12 mouse cellular contexts compared by ENCODE assay signal in genomic region chr17:30498779-30499178, GRCm38 (mm10).
DNase-seq lines count a peak whose midpoint lies in the region; ATAC-seq lines count a peak whose summit lies in the region.
"Had no signal": no experiment of that assay in that cellular context is flagged by ENCODE, and none has a peak within 500 bp of the region (broad histone marks: within the 10 kb centered on the region; RNA-seq: fewer than 3 reads in every experiment).

No protein-coding gene starts in this region.

- H3K27me3 ChIP-seq in forebrain, embryonic 12.5 days = no peaks in the 10 kb centered on the region
- no peaks in the 10 kb centered on the region for H3K27me3 ChIP-seq in forebrain, embryonic 16.5 days (replicated peaks; ENCODE audit: control insufficient read depth, insufficient read depth, low read length)
- no peaks in the 10 kb centered on the region for H3K27me3 ChIP-seq in heart, embryonic 13.5 days (replicated peaks)
- no peaks in the 10 kb centered on the region for H3K27me3 ChIP-seq in midbrain, embryonic 10.5 days (ENCODE audit: low read depth, poor library complexity, severe bottlenecking)
- H3K27me3 ChIP-seq in midbrain, embryonic 11.5 days (ENCODE audit: control insufficient read depth, insufficient read depth, low read length) = no peaks in the 10 kb centered on the region
- no peaks in the 10 kb centered on the region for H3K27me3 ChIP-seq in neural tube, embryonic 15.5 days (replicated peaks)
- H3K27me3 ChIP-seq: embryonic facial prominence, embryonic 12.5 days; liver, embryonic 15.5 days had no signal

- no peak for DNase-seq in heart, postnatal 4 days
- DNase-seq in midbrain, embryonic 10.5 days (ENCODE audit: low spot score) = no peak
- no peak for DNase-seq in midbrain, embryonic 11.5 days (ENCODE audit: low spot score, missing footprints)
- DNase-seq in layer of hippocampus, adult 9-11 months = no peak
- DNase-seq: cerebellum, adult 9-10 months; thymus, adult 18-20 months had no signal

- no peak overlapping the region for H3K4me2 ChIP-seq in forebrain, embryonic 12.5 days
- H3K4me2 ChIP-seq in forebrain, embryonic 16.5 days (ENCODE audit: low read length) = no peak overlapping the region
- H3K4me2 ChIP-seq in heart, embryonic 13.5 days = no peak overlapping the region
- H3K4me2 ChIP-seq in midbrain, embryonic 11.5 days = no peak overlapping the region
- H3K4me2 ChIP-seq in neural tube, embryonic 15.5 days = no peak overlapping the region
- H3K4me2 ChIP-seq: embryonic facial prominence, embryonic 12.5 days; liver, embryonic 15.5 days had no signal

- H3K9me3 ChIP-seq in forebrain, embryonic 12.5 days = no peaks in the 10 kb centered on the region
- no peaks in the 10 kb centered on the region for H3K9me3 ChIP-seq in forebrain, embryonic 16.5 days (ENCODE audit: control insufficient read depth, low read length)
- no peaks in the 10 kb centered on the region for H3K9me3 ChIP-seq in heart, embryonic 13.5 days
- H3K9me3 ChIP-seq in midbrain, embryonic 10.5 days (replicated peaks) = peaks cover 5% of the 10 kb centered on the region; the same call in 1 of the 2 replicates
- no peaks in the 10 kb centered on the region for H3K9me3 ChIP-seq in midbrain, embryonic 11.5 days (ENCODE audit: control insufficient read depth, low read length)
- H3K9me3 ChIP-seq in neural tube, embryonic 15.5 days (replicated peaks) = no peaks in the 10 kb centered on the region
- H3K9me3 ChIP-seq: embryonic facial prominence, embryonic 12.5 days; liver, embryonic 15.5 days had no signal

- H3K9ac ChIP-seq in forebrain, embryonic 12.5 days = no peak overlapping the region
- H3K9ac ChIP-seq in forebrain, embryonic 16.5 days (replicated peaks; ENCODE audit: low read depth, low read length) = no peak overlapping the region
- H3K9ac ChIP-seq in heart, embryonic 13.5 days = no peak overlapping the region
- no peak overlapping the region for H3K9ac ChIP-seq in midbrain, embryonic 11.5 days (ENCODE audit: low read length)
- no peak overlapping the region for H3K9ac ChIP-seq in neural tube, embryonic 15.5 days (replicated peaks)
- H3K9ac ChIP-seq: embryonic facial prominence, embryonic 12.5 days; liver, embryonic 15.5 days had no signal

- 84% methylated on average over 5 of the region's 5 CpGs for WGBS in forebrain, embryonic 12.5 days
- WGBS in forebrain, embryonic 16.5 days = 84% methylated on average over 5 of the region's 5 CpGs
- 60% methylated on average over 5 of the region's 5 CpGs for WGBS in heart, embryonic 13.5 days
- 90% methylated on average over 5 of the region's 5 CpGs for WGBS in midbrain, embryonic 10.5 days
- WGBS in midbrain, embryonic 11.5 days = 88% methylated on average over 5 of the region's 5 CpGs
- WGBS in neural tube, embryonic 15.5 days = 71% methylated on average over 5 of the region's 5 CpGs

- H3K36me3 ChIP-seq in forebrain, embryonic 12.5 days (replicated peaks) = no peaks in the 10 kb centered on the region
- H3K36me3 ChIP-seq in forebrain, embryonic 16.5 days (ENCODE audit: control insufficient read depth, insufficient read depth) = no peaks in the 10 kb centered on the region
- H3K36me3 ChIP-seq in heart, embryonic 13.5 days = peaks cover 6% of the 10 kb centered on the region; the same call in 1 of the 2 replicates
- H3K36me3 ChIP-seq in midbrain, embryonic 10.5 days = peaks cover 10% of the 10 kb centered on the region
- H3K36me3 ChIP-seq in midbrain, embryonic 11.5 days (ENCODE audit: control insufficient read depth, insufficient read depth, low read length) = no peaks in the 10 kb centered on the region
- no peaks in the 10 kb centered on the region for H3K36me3 ChIP-seq in neural tube, embryonic 15.5 days
- H3K36me3 ChIP-seq: liver, embryonic 15.5 days had no signal

- ATAC-seq in forebrain, embryonic 12.5 days (ENCODE audit: low FRiP score) = no peak
- ATAC-seq in forebrain, embryonic 16.5 days = no peak
- ATAC-seq in heart, embryonic 13.5 days (ENCODE audit: extremely low read depth, insufficient number of reproducible peaks, low FRiP score, low TSS enrichment) = no peak
- no peak for ATAC-seq in midbrain, embryonic 11.5 days (ENCODE audit: low FRiP score)
- ATAC-seq in neural tube, embryonic 15.5 days (ENCODE audit: low FRiP score) = 0 out of 2 replicates have a peak, but pooled peaks have one; percentile 35

- H3K4me1 ChIP-seq in forebrain, embryonic 12.5 days = peaks cover 31% of the 10 kb centered on the region
- H3K4me1 ChIP-seq in forebrain, embryonic 16.5 days (replicated peaks; ENCODE audit: control insufficient read depth, insufficient read depth, low read length) = peaks cover 20% of the 10 kb centered on the region
- H3K4me1 ChIP-seq in heart, embryonic 13.5 days = peaks cover 28% of the 10 kb centered on the region
- H3K4me1 ChIP-seq in midbrain, embryonic 10.5 days = peaks cover 29% of the 10 kb centered on the region
- H3K4me1 ChIP-seq in midbrain, embryonic 11.5 days (ENCODE audit: control insufficient read depth, insufficient read depth, low read length) = peaks cover 6% of the 10 kb centered on the region
- H3K4me1 ChIP-seq in neural tube, embryonic 15.5 days = peaks cover 17% of the 10 kb centered on the region
- H3K4me1 ChIP-seq: liver, embryonic 15.5 days had no signal

- H3K27ac ChIP-seq in forebrain, embryonic 12.5 days = 0 out of 2 replicates have a peak overlapping the region, but pooled peaks have one; percentile 31
- H3K27ac ChIP-seq in forebrain, embryonic 16.5 days (ENCODE audit: low read length) = no peak overlapping the region
- peak overlapping the region; percentile 26; the same call in 1 of the 2 replicates for H3K27ac ChIP-seq in heart, embryonic 13.5 days (replicated peaks)
- peak overlapping the region; percentile 47; the same call in 1 of the 2 replicates for H3K27ac ChIP-seq in midbrain, embryonic 10.5 days (replicated peaks)
- H3K27ac ChIP-seq in midbrain, embryonic 11.5 days (ENCODE audit: low read depth, low read length) = no peak overlapping the region
- peak overlapping the region; percentile 11; the same call in 1 of the 2 replicates for H3K27ac ChIP-seq in neural tube, embryonic 15.5 days (replicated peaks)
- H3K27ac ChIP-seq: embryonic facial prominence, embryonic 12.5 days; liver, embryonic 15.5 days had no signal

- H3K4me3 ChIP-seq in forebrain, embryonic 12.5 days (replicated peaks) = no peak overlapping the region
- H3K4me3 ChIP-seq in forebrain, embryonic 16.5 days (replicated peaks; ENCODE audit: low read length) = no peak overlapping the region
- H3K4me3 ChIP-seq in heart, embryonic 13.5 days = no peak overlapping the region
- H3K4me3 ChIP-seq in midbrain, embryonic 10.5 days = no peak overlapping the region
- no peak overlapping the region for H3K4me3 ChIP-seq in midbrain, embryonic 11.5 days (ENCODE audit: low read depth, low read length)
- H3K4me3 ChIP-seq in neural tube, embryonic 15.5 days (replicated peaks) = no peak overlapping the region
- H3K4me3 ChIP-seq: embryonic facial prominence, embryonic 12.5 days; liver, embryonic 15.5 days had no signal

Comparison
In these comparisons a context has a peak if more than half of its experiments do, and no peak if none do; other contexts are left out.
1. H3K27ac ChIP-seq: peak in forebrain, embryonic 12.5 days (single experiment), heart, embryonic 13.5 days (single experiment), midbrain, embryonic 10.5 days (single experiment) and neural tube, embryonic 15.5 days (single experiment); none in forebrain, embryonic 16.5 days (single experiment) and midbrain, embryonic 11.5 days (single experiment).